Mouse (Mus musculus): Measurements from ENCODE around the gene Gtf2ird2. TPM values are rescaled to one million over a fixed set of nuclear protein-coding genes. Genes with fewer than 3 reads are reported as not detected.

The Gtf2ird2 gene
- polyA plus RNA-seq, 2 experiments from 2014 or later: 2.6 to 5.8 TPM

DNA sequence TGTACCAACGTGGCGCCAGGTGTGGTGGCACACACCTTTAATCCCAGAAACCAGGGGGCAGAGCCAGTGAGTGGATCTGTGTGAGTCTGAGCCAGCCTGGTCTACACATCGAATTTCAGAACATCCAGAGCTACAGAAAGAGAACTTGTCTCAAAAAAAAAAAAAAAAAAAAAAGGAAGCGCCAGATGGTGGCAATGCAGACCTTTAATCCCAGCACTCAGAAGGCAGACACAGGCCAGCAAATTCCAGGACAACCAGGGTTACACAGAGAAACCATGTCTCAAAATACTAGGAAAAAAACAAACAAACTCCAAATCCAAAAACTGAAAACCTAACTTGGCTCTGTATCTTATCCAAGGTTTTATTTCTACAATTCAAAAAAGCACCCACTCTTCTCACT is 86.7 kb downstream of the Gtf2ird2 start:
- no peak for ATAC-seq

DNA sequence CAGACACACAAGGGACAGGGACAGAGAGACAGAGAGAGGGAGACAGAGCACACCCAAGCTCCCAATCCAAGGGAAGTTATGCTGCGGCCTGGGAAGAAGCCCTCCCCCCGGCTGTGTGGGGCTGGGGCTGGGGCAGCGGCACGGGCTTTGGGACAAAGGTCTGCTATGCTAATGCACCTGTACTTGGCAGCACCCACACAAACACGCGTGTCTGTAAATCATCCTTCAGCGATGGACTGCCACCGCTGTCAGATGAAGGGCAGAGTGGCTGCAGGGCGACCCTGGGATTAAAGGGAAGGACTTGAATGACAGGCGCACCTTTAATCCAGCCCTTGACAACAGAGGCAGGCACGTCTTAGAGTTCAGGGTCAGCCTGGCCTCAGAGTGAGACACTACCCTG is 87.6 kb downstream of the Gtf2ird2 start:
- no peak for ATAC-seq

DNA sequence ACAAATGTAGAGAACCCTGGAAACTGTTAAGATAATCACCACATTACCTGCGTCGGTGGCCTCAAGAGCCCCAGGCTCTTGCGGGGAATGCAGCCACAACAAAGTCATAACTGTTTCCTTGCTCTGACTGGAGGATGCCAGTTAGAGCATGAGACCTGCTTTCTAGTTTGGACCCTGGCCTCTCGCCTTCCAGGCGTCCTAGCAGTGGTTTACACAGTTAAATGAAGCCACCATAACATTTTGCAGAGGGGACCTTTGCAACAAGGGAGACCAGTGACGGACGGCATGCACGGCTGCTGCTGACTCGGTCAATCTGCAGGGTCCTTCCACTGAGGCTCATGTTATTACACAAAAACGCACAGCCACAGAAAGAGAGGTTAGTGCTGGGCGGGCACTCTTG is 88.9 kb downstream of the Gtf2ird2 start:
- ATAC-seq: no peak

DNA sequence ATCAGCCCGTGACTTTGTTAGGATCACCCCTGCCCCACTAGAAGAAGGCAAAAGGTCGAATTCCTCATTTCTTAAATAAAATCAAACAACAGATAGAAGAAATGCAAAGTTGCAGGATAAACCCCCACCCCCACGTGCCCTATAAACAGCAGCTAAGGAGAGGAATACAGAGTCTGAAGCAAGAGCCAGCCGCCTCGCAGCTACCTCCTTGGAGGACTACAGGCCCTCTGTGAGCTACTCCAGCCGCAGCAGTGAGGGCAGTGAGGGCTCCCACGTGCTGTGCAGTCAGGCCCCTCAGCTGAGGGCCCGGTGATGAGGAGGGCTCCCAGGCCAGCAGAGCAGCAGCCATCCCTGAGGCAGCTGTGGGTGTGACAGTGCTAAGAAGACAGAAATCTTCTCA is 89.9 kb downstream of the Gtf2ird2 start:
- ATAC-seq: no peak

Other genes starting within 250 kb of the Gtf2ird2 start
- gene Castor2, start 84.3 kb upstream of the Gtf2ird2 start, polyA plus RNA-seq (2017; shearing (Covaris generic)): 1 to 10 TPM; 4.3 to 4.6 TPM
- gene Rcc1l, start 7.2 kb upstream of the Gtf2ird2 start, polyA plus RNA-seq (2017; shearing (Covaris generic)): 1 to 10 TPM; 2.1 to 2.4 TPM
- 10 to 100 TPM; 12.4 to 15.2 TPM for gene Ncf1, start 45.6 kb downstream of the Gtf2ird2 start, polyA plus RNA-seq (2017; shearing (Covaris generic))
- gene Gtf2i, start 130.7 kb downstream of the Gtf2ird2 start, polyA plus RNA-seq (2017; shearing (Covaris generic)): 10 to 100 TPM; 71.1 to 90.5 TPM

Data from activated CD4-positive, CD25-positive, alpha-beta regulatory T cell, adult 4 months (primary cell).